Mouse (Mus musculus) gastrocnemius, postnatal 4 days (tissue): ENCODE measurements around the gene Ankrd24. TPM values are rescaled to one million over a fixed set of nuclear protein-coding genes. Genes with fewer than 3 reads are reported as not detected.
"Not testable (repeated sequence)": the region's sequence is repeated elsewhere in the genome, so short reads cannot be mapped to it uniquely, and the experiment has no call there.

ENCODE experiments used
- DNase-seq, 2 experiments: peaks; one replicate each; pipeline ENCODE4 v3.0.0; 2021 to 2022; ENCODE audit warnings: low spot score in 2 of 2, mixed read lengths in 2 of 2
- total RNA-seq, 2 experiments: library from RNA; stranded (reverse); gene quantifications; 2 replicates each; pipeline ENCODE4 v1.2.3; 2021

The Ankrd24 gene
- total RNA-seq, 2 experiments from 2014 or later, result 16.0 to 17.7 TPM

DNA sequence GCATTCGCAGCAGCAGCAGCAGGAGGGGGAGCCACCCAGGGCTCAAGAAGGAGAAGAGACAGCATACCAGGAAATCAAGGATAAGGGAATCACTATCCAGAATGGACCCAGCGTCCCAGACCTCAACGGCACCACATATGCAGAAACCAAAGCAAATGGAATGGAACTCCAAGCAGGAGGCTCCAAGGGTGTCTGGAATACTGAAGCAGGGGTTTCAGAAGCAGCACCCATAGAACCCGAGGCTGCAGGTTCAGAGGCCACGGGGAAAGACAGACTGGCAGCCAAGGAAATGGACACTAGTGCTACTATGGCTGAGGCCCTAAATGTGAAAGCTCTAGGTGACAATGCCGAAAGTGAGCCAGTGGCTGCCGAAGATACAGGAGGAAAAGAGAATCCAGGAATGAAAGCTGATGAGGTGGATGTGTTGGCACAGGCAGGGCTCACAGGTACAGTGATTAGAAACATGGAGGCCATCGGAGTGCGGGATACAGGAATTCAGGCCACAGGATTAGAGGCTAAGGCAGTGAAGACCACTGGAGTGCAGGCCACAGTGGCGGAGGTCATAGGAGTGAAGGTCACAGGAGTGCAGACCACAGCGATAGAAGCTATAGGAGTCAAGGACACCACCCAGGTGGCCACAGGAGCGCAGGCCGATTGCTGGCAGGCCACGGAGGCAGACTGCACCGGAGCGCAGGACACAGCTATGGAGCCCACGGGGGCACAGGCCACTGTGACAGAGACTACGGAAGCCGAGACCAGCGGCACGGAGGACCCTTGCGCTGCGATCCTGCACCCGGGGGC is 14.5 kb downstream of the Ankrd24 start:
- no peak for DNase-seq

DNA sequence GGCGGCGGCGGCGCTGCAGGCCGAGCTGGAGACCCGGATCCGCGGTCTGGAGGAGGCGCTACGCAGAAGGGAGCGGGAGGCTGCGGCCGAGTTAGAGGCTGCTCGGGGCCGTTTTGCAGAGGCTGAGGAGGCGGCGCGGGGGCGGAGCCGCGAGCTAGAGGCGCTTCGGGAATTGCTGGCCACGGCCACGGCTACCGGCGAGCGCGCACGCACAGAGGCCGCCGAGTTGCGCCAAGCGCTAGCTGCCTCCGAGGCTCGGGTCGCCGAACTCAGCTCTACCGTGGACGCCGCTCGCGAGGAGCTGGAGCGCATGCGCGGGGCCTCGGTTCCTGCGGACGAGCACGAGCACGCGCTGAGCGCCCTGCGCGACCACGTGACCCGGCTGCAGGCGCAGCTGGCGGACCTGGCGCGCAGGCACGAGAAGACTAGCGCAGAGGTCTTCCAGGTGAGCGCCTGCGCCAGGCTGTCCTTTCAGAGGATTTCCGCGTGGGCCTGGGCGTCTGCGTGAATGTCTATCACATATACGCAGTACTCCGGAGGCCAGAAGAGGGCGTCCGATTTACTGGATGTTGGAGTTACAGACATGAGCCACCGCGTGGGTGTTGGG is 15.2 kb downstream of the Ankrd24 start:
- DNase-seq, result peak; percentile 93 to 97

DNA sequence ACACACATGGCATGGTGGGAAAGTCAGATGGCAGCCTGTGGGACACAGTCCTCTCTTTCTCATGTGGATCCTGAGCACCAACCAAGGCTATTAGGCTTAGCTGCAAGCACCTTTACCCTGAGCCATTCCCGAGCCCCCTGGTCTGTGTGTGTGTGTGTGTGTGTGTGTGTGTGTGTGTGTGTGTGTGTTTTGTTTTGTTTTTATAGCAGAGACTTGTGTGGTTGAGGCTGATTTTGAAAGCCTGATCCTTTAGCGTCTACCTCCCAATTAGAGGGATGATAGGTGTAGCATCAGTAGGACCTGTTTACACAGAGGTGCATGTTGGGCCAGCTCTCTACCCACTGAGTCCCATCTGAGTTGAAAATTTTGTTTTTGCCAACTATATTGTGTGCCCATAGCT is 15.8 kb downstream of the Ankrd24 start:
- no peak for DNase-seq

DNA sequence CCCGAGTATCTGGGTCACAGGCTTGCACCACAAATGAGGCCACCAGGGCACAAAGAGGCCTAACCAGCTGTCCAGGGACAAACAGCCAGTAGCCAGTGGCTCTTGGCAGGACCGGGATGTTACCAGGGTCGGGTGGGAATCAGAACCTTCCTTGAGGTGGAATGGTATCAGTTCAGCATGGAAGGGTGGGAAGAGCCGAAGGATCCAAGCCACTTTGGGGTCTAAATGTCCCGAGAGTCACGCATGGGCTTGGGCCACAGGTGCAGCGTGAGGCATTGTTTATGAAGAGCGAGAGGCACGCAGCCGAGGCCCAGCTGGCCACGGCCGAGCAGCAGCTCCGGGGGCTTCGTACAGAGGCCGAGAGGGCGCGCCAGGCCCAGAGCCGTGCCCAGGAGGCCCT is 16.4 kb downstream of the Ankrd24 start:
- peak in 1 of 2 experiments; percentile 14 for DNase-seq

DNA sequence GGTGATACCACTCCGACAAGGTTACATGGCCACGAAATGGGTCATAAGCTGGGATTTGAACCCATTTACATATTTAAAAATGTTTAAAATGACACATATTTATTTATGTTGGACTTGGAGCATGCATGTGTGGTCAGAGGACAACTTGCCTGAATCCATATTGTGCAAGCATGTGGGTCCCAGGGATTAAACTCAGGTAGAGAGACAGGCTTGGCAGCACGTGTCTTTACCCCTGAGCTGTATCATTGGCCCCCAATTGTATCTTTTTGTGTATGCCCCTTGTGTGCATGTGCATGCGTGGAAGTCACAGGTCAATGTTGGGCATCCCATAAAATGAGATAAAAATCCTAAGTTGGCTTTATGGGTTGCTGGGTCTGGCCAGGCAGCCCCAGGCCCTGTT is 17.1 kb downstream of the Ankrd24 start:
- DNase-seq, result peak in 1 of 2 experiments; percentile 1

DNA sequence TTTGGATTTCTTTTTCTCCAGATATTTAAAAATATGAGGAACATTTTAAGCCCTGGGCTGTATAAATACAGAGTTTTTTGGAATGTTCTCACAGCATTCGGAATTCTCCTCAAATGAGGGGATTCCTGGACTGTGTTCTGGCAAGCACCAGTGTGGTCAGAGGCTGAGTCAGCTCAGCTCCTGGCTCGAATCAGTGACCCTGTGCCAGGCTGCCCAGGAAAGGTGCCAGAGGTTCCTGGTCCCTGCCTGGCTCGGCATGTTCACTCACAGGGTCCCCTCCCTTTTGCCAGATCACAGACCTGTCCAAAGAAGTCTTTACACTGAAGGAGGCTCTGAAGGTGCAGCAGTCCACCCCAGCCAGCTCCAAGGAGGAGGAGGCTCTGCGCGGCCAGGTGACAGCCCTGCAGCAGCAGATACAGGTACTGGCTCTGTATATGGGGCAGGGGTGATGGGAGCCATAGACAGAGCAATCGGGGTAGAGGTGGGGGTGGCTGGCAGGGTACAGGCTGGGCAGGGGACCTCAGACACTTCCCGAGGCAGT is 17.7 kb downstream of the Ankrd24 start:
- peak; percentile 7 to 12 for DNase-seq

DNA sequence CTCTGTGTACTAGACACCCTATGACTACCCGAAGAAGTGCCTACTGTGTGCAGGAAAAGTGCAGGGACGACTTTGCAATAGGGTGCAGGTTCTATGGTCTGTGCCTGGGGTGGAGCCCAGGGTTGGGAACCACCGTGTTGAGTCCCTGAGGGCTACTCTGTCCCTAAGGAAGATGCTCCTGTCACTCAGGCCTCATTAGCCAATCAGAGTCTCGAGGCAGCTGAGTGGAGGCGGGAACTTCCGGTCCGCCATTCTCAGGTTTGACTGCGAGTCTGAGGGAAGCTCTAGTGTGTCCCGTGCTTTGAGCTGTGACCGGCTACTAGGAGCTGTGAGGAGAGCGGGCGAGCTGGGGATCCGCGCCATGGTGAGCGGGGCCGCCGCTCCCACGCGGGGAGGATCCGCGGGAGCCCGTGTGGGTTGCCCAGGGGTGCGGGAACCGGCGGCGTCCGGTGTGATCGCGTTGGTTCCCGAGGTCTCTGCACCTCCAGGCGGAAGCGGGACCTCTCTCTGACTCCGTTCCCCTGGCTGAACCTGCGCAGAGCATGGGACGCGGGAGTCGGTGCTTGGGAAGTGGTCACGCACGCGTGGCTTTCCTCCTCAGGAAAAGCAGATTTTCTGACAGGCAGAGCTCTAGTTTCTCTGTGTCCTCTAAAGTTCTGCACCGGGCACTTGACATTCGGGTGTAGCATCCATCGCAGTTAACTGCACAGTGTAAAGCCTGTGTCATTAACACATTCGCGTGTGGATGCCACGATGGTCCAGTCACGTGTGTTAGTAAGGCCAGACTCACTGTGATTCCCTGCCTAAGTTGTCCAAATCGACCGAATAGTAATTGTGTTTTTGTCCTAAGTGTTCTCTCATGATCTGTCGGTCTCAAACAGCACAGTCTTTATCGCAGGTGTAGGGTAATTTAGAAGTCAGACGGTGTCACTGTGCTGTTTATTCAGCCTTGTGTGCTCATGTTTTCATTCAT is 20.7 kb downstream of the Ankrd24 start, which contains the start of gene Gm10778:
Gm10778 (plus strand) TSS at position 257 of the 973 bp plus-strand sequence.
- DNase-seq, result peak; percentile 64 to 82

DNA sequence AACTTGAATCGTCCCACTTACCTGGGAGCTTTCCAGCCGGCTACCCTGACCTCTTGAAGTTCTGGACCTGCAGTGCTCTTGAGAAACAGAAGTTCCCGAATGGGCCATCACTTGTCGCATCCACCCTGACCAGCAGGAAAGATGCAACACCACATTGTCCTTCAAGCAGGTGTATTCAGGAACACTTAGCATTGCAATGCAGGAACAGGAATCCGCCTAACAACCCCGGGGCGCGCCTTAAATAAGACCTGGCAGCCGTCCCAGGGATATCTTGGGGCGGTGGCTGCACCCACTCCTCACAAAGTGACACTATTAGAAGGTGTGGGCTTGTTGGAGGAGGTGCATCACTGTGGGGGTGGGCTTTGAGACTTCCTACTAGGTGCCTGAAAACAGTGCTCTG is 26.8 kb downstream of the Ankrd24 start:
- DNase-seq, result peak; percentile 5 to 13

DNA sequence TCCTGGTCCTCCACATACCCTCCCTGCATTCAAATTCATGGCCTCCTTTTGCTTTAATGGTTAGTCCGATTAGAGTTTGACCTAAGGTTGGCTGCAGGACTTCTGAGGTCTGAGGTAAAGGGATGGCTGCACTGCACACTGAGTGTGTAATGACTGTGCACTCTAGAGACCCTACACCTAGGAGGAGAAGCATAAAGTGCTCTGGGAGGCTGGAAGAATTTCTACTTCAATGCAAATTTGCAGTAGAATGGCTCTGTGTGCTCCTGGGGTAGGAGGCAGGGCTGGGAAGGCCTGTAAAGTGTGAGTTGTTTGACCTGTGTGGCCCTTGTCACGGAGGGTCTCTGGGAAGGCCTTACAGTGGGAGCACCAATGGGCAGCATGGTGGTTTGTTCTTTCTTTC is 27.8 kb downstream of the Ankrd24 start:
- peak in 1 of 2 experiments; percentile 5 for DNase-seq

DNA sequence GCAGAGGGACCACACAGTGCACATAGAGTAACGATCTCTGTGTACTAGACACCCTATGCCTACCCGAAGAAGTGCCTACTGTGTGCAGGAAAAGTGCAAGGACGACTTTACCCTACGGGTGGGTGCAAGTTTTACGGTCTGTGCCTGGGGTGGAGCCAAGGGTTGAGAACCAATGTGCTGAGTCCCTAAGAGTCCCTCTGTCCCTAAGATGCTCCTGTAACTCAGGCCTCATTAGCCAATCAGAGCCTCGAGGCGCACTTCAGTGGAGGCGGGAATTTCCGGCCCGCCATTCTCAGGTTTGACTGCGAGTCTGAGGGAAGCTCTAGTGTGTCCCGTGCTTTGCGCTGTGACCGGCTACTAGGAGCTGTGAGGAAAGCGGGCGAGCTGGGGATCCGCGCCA is 58.8 kb downstream of the Ankrd24 start:
- DNase-seq, result not testable (repeated sequence)

Other genes with a start within 250 kb of the Ankrd24 start
- 10 to 100 TPM; 48.1 to 48.5 TPM for gene Dohh, start 244.1 kb upstream of the Ankrd24 start, total RNA-seq
- gene Gm48551, start 244.1 kb upstream of the Ankrd24 start, total RNA-seq, result 1 to 10 TPM in 1 of 2 experiments, under 1 TPM in 1; 0.70 to 1.5 TPM
- 1 to 10 TPM; 1.3 to 2.0 TPM for gene Gm48552, start 239.5 kb upstream of the Ankrd24 start, total RNA-seq
- under 1 TPM; 0.91 to 0.98 TPM for gene Smim24, start 235.5 kb upstream of the Ankrd24 start, total RNA-seq
- gene Nfic, start 172.9 kb upstream of the Ankrd24 start, total RNA-seq, result 100 to 1,000 TPM; 274 to 335 TPM
- gene Celf5, start 145.8 kb upstream of the Ankrd24 start, total RNA-seq, result under 1 TPM; 0.47 to 0.52 TPM
- gene Ncln, start 132.1 kb upstream of the Ankrd24 start, total RNA-seq, result 10 to 100 TPM; 59.3 to 61.3 TPM
- gene S1pr4, start 128.4 kb upstream of the Ankrd24 start, total RNA-seq, result under 1 TPM; 0.37 to 0.54 TPM
- gene Gna15, start 104.3 kb upstream of the Ankrd24 start, total RNA-seq, result 1 to 10 TPM; 1.1 to 1.8 TPM
- 10 to 100 TPM; 56.8 to 59.5 TPM for gene Gna11, start 83.3 kb upstream of the Ankrd24 start, total RNA-seq
- 100 to 1,000 TPM; 537 to 620 TPM for gene Aes, start 69.1 kb upstream of the Ankrd24 start, total RNA-seq
- 10 to 100 TPM in 1 of 2 experiments, 1 to 10 TPM in 1; 7.8 to 10.5 TPM for gene Tle2, start 54.0 kb upstream of the Ankrd24 start, total RNA-seq
- 1 to 10 TPM; 5.2 to 6.6 TPM for gene Tle6, start 27.5 kb upstream of the Ankrd24 start, total RNA-seq
- 1 to 10 TPM; 1.2 to 1.7 TPM for gene BC025920, start 22.3 kb upstream of the Ankrd24 start, total RNA-seq
- gene Sirt6, start 743 bp upstream of the Ankrd24 start, total RNA-seq, result 10 to 100 TPM; 13.6 to 18.2 TPM
- gene Gm10778, start 20.5 kb downstream of the Ankrd24 start, total RNA-seq, result 1 to 10 TPM; 2.6 to 3.1 TPM
- gene Zfp433, start 76.3 kb downstream of the Ankrd24 start, total RNA-seq, result 1 to 10 TPM; 4.7 to 4.9 TPM
- 1 to 10 TPM; 3.6 to 4.9 TPM for gene Gm3055, start 142.6 kb downstream of the Ankrd24 start, total RNA-seq
- gene Gm4767, start 183.6 kb downstream of the Ankrd24 start, total RNA-seq, result 1 to 10 TPM; 1.5 to 2.0 TPM
- gene Gm32687, start 235.4 kb downstream of the Ankrd24 start, total RNA-seq, result 1 to 10 TPM; 2.4 to 3.4 TPM